Mouse (Mus musculus) left cerebral cortex, postnatal 36 days (tissue): ENCODE data around the gene Gria1. TPM values are rescaled to one million over a fixed set of nuclear protein-coding genes. Genes with fewer than 3 reads are reported as not detected.

Source experiments
- DNase-seq, 2 experiments: peaks; one replicate each; pipeline ENCODE4 v3.0.0; 2021 to 2022; ENCODE audit warnings: low spot score in 2 of 2, mixed read lengths in 1 of 2
- intact Hi-C: fragments of 180-260 bp; cut with DNase I; formaldehyde crosslinking; loops from one replicate; pipeline ENCODE4 v1.15.1; 2025
- total RNA-seq, 2 experiments: library from RNA; stranded (reverse); gene quantifications; 2 replicates each; pipeline ENCODE4 v1.2.3; 2021

Gene Gria1
- total RNA-seq, 2 experiments from 2014 or later: 206 to 232 TPM

DNA sequence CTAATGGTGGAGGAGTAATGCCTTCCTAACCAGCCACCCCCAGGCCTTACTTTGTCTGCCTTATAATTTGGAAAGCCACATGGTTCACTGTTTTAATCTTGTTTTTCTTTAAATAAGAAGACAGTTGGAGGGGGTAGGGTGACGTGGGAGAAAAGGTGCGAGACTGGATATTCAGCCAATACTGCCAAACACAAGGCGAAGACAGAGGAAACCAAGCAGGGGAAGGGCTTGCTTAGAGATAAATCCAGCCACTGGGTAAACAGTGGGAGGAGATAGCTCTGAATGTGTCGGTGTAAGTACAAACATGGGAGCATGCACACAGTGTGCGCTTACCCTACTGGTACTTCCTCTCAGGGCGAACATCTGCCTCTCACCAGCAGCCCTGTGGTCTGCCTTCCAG, 233.4 kb downstream of the Gria1 start:
- intact Hi-C loops: no loop called here
- no peak for DNase-seq

- intact Hi-C loops: no loop called here
- DNase-seq: no peak
Observed at GRCm38 (mm10) chr11:57248870-57249269, 237.7 kb downstream of the Gria1 start.

- intact Hi-C loops: no loop called here
- DNase-seq: no peak
Observed at GRCm38 (mm10) chr11:57250129-57250528, 238.9 kb downstream of the Gria1 start.

GRCm38 (mm10) chr11:57271687-57272086, 260.5 kb downstream of the Gria1 start:
- DNase-seq: peak; percentile 74 to 77
- intact Hi-C loops: no loop called here

GRCm38 (mm10) chr11:57274687-57275086, 263.5 kb downstream of the Gria1 start:
- intact Hi-C loops: no loop called here
- DNase-seq: no peak

DNA sequence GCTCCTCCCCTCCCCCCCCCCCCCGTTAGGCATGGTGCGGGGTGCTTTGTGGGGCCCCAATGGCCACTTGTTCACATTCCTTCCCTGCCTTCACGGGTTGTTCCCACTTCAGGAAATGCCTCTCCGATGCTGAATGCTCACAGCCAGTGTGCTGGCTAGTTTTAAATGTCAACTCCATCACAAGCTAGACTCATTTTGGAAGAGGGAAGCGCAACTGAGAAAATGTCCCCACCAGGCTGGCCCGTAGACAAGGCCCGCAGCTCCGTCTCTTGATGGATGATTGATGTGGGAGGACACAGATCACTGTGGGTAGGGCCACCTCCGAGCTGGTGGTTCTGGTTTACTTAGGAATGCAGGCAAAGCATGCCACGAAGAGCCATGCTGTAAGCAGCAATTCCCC, 266.9 kb downstream of the Gria1 start:
- intact Hi-C loops: no loop called here
- peak; percentile 28 to 33 for DNase-seq

GRCm38 (mm10) chr11:57286119-57286518, 274.9 kb downstream of the Gria1 start:
- intact Hi-C loops: no loop called here
- DNase-seq: no peak

- intact Hi-C loops: no loop called here
- no peak for DNase-seq
Observed at GRCm38 (mm10) chr11:57297376-57297775, 286.2 kb downstream of the Gria1 start.

DNA sequence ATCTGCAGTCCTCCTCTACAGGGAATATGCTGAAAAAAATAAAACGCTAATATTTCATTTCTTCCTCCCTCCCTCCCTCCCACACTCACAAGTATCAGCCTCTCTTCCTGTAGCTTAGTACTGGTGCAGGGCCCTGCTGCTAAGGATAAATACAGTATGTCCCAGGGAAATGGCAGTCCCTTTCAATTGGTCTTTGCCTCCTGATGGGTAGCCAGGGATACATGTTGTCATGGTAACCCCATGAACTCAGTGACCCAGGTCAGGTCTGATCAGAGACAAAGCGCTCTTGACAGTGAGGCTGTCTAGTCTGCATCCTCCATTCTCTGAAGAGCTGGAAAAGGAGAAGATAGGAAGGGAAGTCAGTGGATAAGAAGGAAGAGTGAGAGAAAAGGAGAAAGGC, 287.1 kb downstream of the Gria1 start:
- DNase-seq: no peak
- intact Hi-C loops: no loop called here

- DNase-seq: no peak
- intact Hi-C loops: no loop called here
Observed at GRCm38 (mm10) chr11:57298665-57299064, 287.5 kb downstream of the Gria1 start.

- intact Hi-C loops: no loop called here
- DNase-seq: no peak
Observed at GRCm38 (mm10) chr11:57303602-57304001, 292.4 kb downstream of the Gria1 start.

- intact Hi-C loops: no loop called here
- DNase-seq: no peak
Observed at GRCm38 (mm10) chr11:57306116-57306515, 294.9 kb downstream of the Gria1 start.

DNA sequence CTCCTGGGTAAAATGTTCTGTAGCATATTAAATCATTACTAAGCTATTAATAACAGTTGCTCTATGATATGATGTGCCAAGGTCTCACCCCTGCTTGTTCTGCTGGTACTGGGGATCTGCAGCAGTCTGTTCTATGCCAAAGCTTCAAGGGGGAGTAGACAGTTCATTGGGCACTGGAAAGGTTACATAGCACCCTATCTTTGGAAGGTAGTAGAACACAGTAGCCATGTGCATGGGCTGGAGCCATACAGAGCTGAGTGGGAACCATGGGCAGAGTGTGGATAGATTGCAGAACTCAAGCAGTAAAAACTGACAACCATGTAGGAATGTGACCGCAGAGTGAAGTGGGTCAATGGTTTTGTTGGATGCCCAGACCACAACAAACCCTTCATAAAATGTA, 295.7 kb downstream of the Gria1 start:
- intact Hi-C loops: no loop called here
- no peak for DNase-seq

DNA sequence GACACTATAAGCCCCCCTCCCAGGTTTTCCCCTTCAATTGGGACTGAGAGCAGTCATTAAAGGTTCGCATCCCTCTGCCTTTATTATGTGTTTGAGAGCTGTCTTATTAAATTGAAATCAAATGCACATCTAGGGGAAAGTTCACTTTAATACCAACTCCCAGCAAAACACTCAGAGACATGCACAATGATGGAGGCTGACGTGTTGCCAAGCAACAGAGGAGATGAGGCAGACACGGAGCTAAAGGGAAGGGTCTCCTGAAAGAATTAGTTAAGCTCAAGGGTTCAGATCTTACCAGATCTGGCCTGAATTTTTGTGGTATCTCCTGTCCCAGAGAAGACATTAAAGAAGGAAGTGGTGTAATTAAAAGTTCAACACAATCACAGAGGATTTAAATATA, 305.9 kb downstream of the Gria1 start:
- intact Hi-C loops: loop anchor here (10.0 kb wide), 2 partner anchors 148 to 1162 kb away; no protein-coding TSS in a partner anchor
- DNase-seq: no peak

- DNase-seq: no peak
- intact Hi-C loops: loop anchor here (10.0 kb wide), 2 partner anchors 147 to 1163 kb away; no protein-coding TSS in a partner anchor
Observed at GRCm38 (mm10) chr11:57317478-57317877, 306.3 kb downstream of the Gria1 start.

DNA sequence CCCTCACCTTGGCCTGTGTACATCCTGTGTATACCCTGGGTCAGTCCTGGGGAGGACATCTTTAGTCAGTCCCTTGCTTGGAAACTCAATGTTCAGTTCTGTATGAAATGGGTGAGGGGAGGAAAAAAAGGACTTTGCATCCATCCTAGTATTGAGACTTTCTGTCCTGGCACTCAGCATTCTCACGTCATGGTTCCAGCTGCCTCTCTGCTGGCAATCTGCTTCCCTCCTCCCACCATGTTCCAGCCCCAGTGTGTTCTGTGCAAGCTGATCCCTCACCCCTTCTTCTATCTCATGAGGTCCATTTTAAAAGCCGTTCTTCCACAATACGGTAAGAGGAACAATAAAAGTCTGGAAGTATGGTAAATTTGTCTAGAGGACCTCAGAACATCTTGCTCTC, 308.2 kb downstream of the Gria1 start:
- intact Hi-C loops: loop anchor here (10.0 kb wide), 2 partner anchors 145 to 1165 kb away; no protein-coding TSS in a partner anchor
- peak; percentile 53 to 56 for DNase-seq

GRCm38 (mm10) chr11:57324099-57324498, 312.9 kb downstream of the Gria1 start:
- intact Hi-C loops: no loop called here
- DNase-seq: no peak
